Mouse (Mus musculus) T-helper 1 cell (primary cell): ENCODE data around the gene Spred3.
"Not testable (repeated sequence)": the region's sequence is repeated elsewhere in the genome, so short reads cannot be mapped to it uniquely, and the experiment has no call there.

ENCODE experiments used
- in situ Hi-C: fragments of 300-600 bp; cut with MboI, MseI; formaldehyde crosslinking; loops from one replicate; pipeline ENCODE4 v1.15.1; 2025; ENCODE audit warnings: high pct_unique_total_duplicates

The Spred3 gene

DNA sequence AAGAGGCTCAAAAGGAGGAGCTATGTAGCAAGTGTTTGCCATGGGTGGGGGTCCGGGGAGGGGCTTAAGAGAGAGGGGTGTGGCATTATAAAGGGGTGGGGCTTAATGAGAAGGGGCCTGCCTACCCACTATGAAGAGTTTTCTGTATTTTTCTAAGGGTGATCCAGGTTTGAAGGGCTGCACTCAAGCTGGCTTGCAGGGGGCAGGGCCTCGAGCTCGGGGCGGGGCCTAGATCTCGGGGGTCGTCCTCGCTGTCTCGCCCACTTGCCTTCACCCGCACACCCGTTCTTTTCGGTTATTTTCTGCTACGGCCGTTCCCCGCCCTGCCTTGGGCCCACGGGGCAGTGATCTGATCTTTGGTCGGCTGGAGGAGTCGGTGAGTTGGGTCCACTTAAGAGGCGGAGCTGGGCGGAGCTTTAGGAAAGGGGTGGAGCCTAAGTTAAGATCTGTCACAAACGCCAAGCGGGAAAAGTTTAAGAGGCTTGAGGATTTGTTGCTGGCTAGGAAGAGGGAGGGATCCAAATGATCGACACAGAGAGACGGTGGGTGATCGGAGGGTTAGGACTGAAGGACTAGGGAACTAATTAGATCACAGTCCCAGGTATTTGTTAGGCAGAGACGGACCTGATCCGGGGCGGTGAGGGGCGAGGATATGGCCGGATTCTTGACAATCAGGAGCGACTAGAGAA lies at the start of gene Spred3, which contains the start of gene Ggn:
Spred3 (minus strand) TSS at position 346 of the 689 bp plus-strand sequence.
Ggn (plus strand) TSS at position 145 of the 689 bp plus-strand sequence.
- in situ Hi-C loops: no loop called here

DNA sequence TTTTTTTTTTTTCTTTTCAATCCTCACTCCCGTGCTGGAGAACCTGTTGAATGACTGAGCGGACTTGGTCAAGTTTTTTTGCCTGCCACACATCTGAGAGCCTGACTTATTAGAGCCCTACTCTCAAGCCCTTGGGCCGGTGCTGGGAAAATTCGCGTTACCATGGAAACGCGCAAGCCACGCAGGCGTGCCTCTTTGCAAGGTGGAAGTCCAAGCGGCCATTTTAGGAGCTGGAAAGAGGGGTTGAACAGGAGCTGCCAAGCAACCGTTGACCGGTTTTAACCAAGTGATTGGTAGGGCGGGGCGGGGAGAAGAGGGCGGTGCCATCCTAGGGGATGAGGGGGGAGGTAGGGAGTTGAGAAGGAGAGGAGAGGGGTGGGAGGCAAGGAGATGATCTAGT lies 44.6 kb upstream of the Spred3 start:
- in situ Hi-C loops: loop anchor here (5.0 kb wide), 1 partner anchor 38 kb away; no protein-coding TSS in a partner anchor

DNA sequence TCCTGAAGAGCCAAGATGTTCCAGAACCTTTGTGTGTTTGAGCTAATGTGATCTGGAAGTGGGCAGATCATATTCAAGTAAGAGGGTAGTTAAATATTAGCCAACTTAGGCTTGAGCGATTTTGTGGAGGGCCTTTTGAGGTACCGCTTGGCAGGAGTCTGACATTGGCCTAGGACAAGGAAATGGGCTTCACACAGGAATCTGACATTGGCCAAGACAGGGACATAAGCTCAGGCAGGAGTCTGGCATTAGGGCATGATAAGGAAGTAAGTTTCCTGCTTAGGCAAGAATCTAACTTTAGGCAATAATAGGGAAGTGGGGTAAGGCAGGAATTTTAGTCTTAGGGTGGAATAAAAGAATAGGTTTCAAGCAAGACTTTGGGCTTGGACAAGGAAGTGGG lies 44.0 kb upstream of the Spred3 start:
- in situ Hi-C loops: loop anchor here (5.0 kb wide), 1 partner anchor 37 kb away; no protein-coding TSS in a partner anchor

DNA sequence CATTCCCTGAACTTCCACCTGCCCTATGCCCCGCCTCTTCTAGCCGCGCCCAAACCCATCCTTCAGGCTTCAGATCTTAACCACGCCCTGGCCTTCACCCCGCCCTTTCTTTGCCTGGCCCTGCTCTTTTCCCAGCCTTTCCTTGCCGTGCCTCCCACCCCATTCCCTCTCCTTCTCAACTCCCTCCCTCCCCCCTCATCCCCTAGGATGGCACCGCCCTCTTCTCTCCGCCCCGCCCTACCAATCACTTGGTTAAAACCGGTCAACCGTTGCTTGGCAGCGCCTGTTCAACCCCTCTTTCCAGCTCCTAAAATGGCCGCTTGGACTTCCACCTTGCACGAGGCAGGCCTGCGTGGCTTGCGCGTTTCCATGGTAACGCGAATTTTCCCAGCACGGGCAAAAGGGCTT lies 43.5 kb upstream of the Spred3 start, which contains the start of gene Catsperg1:
Catsperg1 (minus strand) TSS at position 361 of the 408 bp plus-strand sequence.
- in situ Hi-C loops: loop anchor here (5.0 kb wide), 1 partner anchor 36 kb away; no protein-coding TSS in a partner anchor

DNA sequence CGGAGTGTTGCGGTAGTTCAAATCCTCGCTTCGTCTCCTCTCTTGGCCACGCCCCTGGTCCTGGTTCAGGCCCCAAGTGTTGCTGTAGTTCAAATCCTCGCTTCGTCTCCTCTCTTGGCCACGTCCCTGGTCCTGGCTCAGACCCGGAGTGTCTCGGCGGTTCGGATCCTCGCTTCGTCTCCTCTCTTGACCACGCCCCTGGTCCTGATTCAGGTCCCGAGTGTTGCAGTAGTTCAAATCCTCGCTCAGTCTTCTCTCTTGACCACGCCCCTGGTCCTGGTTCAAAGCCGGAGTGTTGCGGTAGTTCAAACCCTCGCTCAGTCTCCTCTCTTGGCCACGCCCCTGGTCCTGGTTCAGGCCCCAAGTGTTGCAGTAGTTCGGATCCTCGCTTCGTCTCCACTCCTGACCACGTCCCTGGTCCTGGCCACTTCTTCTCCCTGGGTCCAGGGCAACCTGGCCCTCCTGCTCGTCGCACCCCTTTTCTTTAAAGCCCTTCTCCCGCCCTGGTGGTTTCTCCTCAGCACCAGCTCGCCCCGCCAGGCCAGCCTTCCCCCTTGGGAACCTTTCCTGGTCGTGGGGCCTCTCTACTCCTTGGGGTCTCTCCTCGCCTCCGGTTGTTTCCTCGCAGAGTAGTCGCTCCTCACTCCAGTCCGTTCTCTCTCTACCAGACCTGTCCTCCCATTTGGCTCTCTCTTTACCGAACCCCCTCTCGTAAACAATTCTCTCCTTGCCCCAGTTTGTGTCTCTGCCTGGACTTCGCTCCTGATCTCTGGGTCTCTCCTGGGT lies 42.8 kb upstream of the Spred3 start:
- in situ Hi-C loops: loop anchor here (5.0 kb wide), 1 partner anchor 36 kb away; no protein-coding TSS in a partner anchor

DNA sequence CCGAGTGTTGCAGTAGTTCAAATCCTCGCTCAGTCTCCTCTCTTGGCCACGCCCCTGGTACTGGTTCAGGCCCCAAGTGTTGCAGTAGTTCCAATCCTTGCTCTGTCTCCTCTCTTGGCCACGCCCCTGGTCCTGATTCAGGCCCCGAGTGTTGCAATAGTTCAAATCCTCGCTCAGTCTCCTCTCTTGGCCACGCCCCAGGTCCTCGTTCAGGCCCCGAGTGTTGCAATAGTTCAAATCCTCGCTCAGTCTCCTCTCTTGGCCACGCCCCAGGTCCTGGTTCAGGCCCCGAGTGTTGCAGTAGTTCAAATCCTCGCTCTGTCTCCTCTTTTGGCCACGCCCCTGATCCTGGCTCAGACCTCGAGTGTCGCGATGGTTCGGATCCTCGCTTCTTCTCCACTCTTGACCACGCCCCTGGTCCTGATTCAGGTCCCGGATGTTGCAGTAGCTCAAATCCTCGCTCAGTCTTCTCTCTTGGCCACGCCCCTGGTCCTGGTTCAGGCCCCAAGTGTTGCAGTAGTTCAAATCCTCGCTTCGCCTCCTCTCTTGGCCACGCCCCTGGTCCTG lies 42.1 kb upstream of the Spred3 start:
- in situ Hi-C loops: loop anchor here (5.0 kb wide), 1 partner anchor 35 kb away; no protein-coding TSS in a partner anchor

DNA sequence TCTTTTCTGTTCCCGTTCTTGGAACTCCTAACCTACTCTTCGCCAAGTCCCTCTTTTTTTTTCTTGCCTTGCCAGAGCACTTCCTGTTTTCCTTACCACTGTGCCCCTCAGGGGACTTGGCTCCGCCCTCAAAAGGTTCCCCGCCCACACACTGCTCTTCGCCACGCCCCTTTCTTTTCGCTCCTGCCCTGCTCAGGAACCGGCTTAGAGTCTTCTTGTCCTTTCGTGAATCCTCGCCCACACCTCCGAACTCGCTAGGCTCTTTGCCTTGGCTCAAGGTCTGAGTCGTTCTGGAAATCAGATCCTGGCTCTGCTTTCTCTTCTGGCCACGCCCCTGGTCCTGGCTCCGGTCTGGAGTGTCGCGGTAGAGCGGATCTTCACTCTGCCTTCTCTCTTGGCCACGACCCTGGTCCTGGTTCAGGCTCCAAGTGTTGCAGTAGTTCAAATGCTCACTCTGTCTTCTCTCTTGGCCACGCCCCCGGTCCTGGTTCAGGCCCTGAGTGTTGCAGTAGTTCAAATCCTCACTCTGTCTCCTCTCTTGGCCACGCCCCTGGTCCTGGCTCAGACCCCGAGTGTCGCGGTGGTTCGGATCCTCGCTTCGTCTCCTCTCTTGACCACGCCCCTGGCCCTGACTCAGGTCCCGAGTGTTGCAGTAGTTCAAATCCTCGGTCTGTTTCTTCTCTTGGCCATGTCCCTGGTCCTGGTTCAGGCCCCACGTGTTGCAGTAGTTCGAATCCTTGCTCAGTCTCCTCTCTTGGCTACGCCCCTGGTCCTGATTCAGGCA lies 41.4 kb upstream of the Spred3 start:
- in situ Hi-C loops: loop anchor here (5.0 kb wide), 1 partner anchor 34 kb away; no protein-coding TSS in a partner anchor

DNA sequence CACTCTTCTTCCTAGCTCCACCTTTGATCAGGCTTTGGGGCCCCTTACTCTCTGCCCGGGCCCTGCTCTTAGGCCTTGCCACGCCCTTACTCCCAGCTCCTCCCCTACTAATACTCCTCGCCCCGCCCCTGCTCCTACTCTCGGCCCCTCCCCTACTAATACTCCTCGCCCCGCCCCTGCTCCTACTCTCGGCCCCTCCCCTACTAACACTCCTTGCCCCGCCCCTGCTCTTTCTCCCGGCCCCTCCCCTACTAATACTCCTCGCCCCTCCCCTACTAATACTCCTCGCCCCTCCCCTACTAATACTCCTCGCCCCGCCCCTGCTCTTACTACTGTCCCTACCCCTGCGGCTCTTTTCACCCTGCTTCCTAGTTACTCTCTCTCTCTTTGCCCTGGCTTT lies 40.8 kb upstream of the Spred3 start:
- in situ Hi-C loops: loop anchor here (5.0 kb wide), 1 partner anchor 34 kb away; no protein-coding TSS in a partner anchor

DNA sequence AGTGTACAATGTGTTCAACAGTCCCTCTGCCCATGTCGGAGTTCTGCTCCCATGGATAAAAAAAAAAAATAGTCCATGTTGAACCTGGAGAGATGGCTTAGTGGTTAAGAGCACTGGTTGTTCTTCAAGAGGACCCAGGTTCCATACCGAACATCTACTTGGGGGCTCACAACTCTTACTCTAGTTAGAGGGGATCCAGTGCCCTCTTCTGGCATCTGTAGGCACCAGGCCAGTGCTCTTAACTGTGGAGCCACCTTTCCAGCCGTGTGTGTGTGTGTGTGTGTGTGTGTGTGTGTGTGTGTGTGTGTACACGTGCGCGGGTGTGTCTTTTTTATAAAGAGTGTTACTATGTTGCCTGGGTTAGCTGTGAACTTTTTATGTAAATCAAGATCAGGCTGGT lies 32.4 kb upstream of the Spred3 start:
- in situ Hi-C loops: no loop called here

DNA sequence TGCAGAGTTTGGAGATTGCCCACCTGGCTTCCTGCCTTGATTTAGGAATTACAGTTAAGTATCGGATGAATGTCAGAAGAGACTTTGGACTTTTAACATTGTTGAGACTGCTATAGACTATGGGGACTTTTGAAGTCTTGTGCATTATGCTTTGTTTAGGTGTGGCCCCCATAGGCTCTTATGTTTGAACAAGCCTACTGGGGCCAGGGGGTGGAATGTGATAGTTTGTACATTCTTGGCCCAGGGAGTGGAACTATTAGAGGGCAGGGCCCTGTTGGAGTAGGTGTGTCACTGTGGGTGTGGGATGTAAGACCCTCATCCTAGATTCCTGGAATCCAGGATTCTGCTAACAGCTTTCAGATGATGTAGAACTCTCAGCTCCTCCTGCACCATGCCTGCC lies 24.0 kb upstream of the Spred3 start:
- in situ Hi-C loops: not testable (repeated sequence)

DNA sequence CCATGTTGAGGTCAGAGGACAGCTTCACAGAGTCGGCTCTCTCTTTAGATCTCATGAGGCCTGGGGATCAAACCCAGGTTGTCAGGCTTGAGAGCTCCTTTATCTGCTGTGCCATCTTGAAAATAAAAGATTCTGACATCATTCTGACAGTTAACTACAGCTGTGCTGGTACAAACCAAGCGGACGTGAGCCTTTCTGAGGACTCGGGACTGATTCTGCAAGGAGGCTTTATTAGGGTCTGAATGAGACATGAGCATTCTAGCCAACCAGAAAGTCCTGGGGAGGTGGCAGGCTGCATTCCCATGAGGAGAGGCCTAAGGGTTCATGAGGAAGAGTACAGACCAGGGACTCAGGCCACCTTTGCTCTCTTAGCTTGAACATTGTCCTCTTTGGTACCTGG lies 11.1 kb upstream of the Spred3 start:
- in situ Hi-C loops: not testable (repeated sequence)

DNA sequence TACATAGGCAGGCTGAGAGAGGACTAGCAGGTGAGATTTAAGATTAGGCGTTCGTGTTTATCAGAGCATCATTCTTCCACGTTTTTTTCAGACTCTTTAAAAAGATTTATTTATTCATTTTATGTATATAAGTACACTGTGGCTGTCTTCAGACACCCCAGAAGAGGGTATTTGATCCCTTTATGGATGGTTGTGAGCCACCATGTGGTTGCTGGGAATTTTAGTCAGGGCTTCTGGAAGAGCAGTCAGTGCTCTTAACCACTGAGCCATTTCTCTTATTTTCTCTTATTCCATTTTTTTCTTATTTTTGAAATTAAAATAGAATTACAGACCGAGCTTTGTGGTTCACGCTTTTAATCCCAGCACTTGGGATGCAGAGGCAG lies 10.6 kb upstream of the Spred3 start:
- in situ Hi-C loops: no loop called here

DNA sequence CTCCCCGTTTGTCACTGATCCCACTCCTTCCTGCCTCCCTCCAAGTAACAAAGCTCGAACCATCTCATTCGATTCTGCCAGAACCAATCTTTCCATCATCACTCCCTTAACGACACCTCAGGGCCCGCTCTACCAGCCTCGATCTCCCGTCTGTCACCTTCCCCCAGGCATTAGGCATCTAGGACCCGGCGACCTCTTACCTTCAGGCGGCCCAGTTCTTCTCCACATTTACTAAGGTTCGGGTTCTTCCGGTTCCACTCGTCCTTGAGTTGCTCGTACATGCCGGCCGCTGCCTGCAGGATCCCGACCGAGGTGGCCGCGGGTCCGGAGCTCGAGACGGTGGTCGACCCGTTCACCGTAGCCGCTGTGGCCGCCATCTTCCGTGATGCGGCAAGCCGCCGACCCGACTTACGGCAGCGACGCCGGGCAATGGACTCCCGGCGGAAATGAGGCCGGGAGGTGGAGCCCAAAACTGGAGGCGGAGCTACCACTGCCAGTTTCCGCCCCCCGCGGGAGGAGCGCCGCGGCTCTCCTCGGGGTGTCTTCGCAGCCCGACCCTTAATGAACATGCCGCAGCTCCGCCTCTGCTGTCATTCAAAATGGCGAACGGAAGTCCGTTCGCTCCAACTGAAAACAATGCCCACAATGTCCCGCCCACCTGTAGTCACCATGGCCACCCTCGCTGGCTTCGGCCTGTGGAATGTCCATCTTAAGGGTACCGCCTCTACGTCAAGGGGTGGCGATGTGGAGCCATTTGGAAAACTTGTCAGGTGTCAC lies 10.1 kb upstream of the Spred3 start, which contains the start of gene Psmd8:
Psmd8 (minus strand) TSS at position 625 of the 777 bp plus-strand sequence.
- in situ Hi-C loops: no loop called here

DNA sequence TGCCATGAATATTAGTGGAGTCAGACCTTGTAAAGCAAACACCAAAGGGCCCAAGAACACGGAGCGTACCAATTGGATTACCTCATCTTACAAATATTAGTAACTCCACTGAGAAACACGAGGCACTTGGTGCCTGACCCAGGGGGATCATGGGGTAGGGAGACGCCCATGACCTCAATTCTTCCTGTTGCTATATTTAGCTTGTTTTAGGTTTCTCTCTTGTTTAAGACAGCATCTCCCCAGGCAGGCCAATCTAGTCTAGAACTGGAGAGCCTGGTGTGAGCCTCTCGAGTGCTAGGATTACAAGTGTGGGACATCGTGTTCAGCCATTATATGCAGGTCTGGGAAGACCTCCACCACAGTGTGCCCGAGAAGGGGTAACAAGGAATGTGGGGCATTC lies 9.1 kb upstream of the Spred3 start:
- in situ Hi-C loops: loop anchor here (5.0 kb wide), 1 partner anchor 33 kb away; the partner anchor contains the start of gene Catsperg1

DNA sequence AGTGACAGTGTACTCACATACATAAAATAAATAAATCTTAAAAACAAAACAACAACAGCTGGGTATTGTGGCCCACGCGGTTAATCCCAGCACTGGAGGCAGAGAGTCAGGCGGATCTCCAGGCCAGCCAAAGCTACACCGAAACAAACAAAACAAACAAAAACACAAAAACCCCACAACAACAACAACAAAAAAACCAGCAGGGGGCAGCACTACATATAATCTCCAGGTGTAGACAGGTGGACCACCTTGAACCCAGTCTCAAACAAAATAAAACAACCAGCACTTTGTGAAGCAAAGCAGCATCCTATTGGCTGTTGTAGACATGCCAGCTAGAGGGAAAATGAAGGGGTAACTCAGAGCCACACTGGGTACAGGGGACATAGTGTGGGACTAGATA lies 7.9 kb upstream of the Spred3 start:
- in situ Hi-C loops: loop anchor here (5.0 kb wide), 1 partner anchor 34 kb away; the partner anchor contains the start of gene Catsperg1

DNA sequence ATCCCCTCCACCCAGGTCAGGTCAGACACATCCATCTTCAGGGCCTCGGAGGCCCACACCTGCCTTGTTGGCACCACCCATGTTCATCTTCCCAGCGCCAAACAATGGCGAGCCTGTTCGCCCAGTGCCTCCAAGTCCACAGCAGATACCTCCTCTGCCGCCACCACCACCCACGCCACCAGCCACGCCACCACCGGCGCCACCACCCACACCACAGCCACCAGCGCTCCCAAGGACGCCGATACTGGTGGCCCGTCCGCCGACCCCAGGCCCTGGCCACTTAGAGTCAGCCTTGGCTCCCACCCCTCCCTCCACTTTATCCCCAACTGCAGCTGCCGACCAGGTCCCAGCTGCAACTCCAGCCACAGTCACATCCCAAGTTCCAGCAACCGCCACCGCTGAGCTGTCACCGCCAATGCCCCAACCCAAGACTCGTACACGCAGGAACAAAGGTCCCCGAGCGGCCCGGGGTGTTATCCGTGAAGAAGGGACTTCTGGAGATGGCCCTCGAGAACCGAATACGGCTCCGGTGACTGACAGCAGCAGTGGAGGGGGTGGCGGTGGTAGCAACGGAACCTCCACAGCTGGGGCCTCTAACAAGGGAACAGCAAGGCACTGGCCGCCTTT lies 2.3 kb upstream of the Spred3 start:
- in situ Hi-C loops: no loop called here

DNA sequence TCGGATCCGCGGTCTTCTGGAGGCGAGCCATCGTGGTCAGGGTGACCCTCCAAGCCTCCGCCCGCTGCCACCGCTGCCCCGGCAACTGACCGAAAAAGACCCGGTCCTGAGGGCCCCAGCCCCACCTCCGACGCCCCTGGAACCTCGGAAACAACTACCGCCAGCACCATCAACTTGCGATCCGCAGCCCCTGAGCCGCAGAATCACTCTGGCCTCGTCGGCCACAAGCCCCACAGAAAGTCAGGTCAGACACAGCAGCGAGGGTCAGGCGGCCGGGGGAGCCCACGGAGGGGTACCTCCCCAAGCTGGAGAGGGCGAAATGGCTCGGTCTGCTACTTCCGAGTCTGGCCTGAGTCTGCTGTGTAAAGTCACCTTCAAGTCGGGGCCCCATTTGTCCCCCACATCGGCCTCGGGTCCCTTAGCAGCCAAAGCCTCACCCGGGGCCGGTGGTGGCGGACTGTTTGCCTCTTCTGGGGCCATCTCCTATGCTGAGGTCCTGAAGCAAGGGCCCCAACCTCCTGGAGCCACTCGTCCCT lies 1.4 kb upstream of the Spred3 start:
- in situ Hi-C loops: no loop called here

DNA sequence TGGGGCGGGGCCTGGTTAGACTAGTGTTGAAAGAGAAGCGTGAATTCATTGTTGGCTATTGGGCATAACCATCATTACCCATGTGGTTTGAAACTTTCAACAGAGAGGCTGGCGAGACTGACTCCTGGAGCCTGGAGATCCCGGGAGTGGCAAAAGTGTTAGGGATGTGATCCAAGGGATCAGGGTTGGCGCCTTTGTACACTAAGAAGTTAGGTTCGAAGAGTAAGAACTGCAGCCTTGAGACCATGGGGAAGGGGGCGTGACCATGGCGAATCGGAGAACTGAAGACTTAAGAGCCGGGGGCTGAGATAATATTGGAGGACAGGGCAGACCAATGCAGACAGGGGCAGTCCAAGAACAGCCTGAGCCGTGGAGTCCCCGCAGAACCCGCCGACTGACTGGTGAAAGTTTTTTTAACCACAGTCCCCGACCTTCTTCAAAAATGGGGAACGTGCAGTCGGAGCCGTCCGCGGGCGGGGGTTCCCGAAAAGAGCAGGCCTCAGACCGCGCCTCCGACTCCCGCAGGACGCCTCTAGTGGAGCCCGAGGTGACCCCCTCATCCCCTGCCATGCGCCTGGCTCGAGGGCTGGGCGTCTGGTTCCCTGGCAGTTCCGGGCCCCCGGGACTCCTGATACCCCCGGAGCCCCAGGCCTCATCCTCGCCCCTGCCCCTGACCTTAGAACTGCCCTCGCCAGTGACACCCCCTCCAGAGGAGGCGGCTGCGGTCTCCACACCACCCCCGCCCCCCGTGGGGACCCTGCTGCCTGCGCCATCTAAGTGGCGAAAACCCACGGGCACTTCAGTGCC lies 747 bp upstream of the Spred3 start:
- in situ Hi-C loops: no loop called here
